ENCODE assay signal across 23 mouse cellular contexts in genomic region chr1:56888939-56889338, GRCm38 (mm10).
"Had no signal": no experiment of that assay in that cellular context is flagged by ENCODE, and none has a peak within 500 bp of the region (broad histone marks: within the 10 kb centered on the region; RNA-seq: fewer than 3 reads in every experiment).

No protein-coding gene starts in this region.

- H3K27me3 ChIP-seq: heart, embryonic 12.5 days; hindbrain, embryonic 13.5 days; hindbrain, embryonic 15.5 days; limb, embryonic 13.5 days; limb, embryonic 15.5 days; liver, embryonic 13.5 days; liver, embryonic 15.5 days had no signal

- DNase-seq: gastrocnemius, postnatal 10 days; gastrocnemius, postnatal 25 days; heart, adult 18-20 months; heart, postnatal 10 days; heart, postnatal 4 days; kidney, adult 18-20 months; kidney, adult 8-10 months; kidney, postnatal 10 days; kidney, postnatal 25 days; kidney, postnatal 4 days; layer of hippocampus, adult 9-11 months; layer of hippocampus, postnatal 36 days; left cerebral cortex, postnatal 4 days; liver, embryonic 13.5 days had no signal

- H3K4me1 ChIP-seq: heart, embryonic 10.5 days; heart, embryonic 12.5 days; hindbrain, embryonic 10.5 days; hindbrain, embryonic 13.5 days; hindbrain, embryonic 15.5 days; limb, embryonic 13.5 days; limb, embryonic 15.5 days; liver, embryonic 13.5 days; liver, embryonic 15.5 days had no signal

- H3K27ac ChIP-seq: heart, embryonic 10.5 days; hindbrain, embryonic 10.5 days; hindbrain, embryonic 13.5 days; hindbrain, embryonic 15.5 days; hindbrain, postnatal 0 days; limb, embryonic 13.5 days; limb, embryonic 15.5 days; liver, embryonic 13.5 days; liver, embryonic 15.5 days had no signal

- H3K9ac ChIP-seq: heart, embryonic 12.5 days; hindbrain, embryonic 13.5 days; hindbrain, embryonic 15.5 days; limb, embryonic 13.5 days; limb, embryonic 15.5 days; liver, embryonic 13.5 days; liver, embryonic 15.5 days had no signal

- H3K4me3 ChIP-seq: heart, embryonic 10.5 days; heart, embryonic 12.5 days; hindbrain, embryonic 10.5 days; hindbrain, embryonic 13.5 days; hindbrain, embryonic 15.5 days; limb, embryonic 13.5 days; limb, embryonic 15.5 days; liver, embryonic 13.5 days; liver, embryonic 15.5 days had no signal

- H3K4me2 ChIP-seq: heart, embryonic 12.5 days; hindbrain, embryonic 13.5 days; hindbrain, embryonic 15.5 days; limb, embryonic 13.5 days; limb, embryonic 15.5 days; liver, embryonic 13.5 days; liver, embryonic 15.5 days had no signal

- H3K9me3 ChIP-seq: heart, embryonic 10.5 days; heart, embryonic 12.5 days; hindbrain, embryonic 10.5 days; hindbrain, embryonic 13.5 days; hindbrain, embryonic 15.5 days; limb, embryonic 13.5 days; limb, embryonic 15.5 days; liver, embryonic 13.5 days; liver, embryonic 15.5 days had no signal

- ATAC-seq: hindbrain, postnatal 0 days had no signal

- H3K36me3 ChIP-seq: heart, embryonic 10.5 days; heart, embryonic 12.5 days; hindbrain, embryonic 13.5 days; hindbrain, embryonic 15.5 days; limb, embryonic 13.5 days; limb, embryonic 15.5 days; liver, embryonic 13.5 days; liver, embryonic 15.5 days had no signal
